Mouse (Mus musculus) limb, embryonic 11.5 days (tissue): ENCODE data around the gene Rabggtb. TPM values are rescaled to one million over a fixed set of nuclear protein-coding genes. Genes with fewer than 3 reads are reported as not detected.

Experiments used
- ATAC-seq: fragments of 200-750 bp; cut with Nextera tagmentation; 2 replicates; pipeline ENCODE4 v1.8.0; 2017; ENCODE audit warnings: low read depth; ENCODE audit not compliant: insufficient number of reproducible peaks, low FRiP score, low TSS enrichment
- DNase-seq: peaks from one replicate; pipeline ENCODE4 v3.0.0-alpha.2; 2015; ENCODE audit warnings: low spot score
- H3K27ac ChIP-seq: fragments of 300-500 bp; sonication (generic); replicated peaks from 2 replicates; pipeline ENCODE4 v1.5.1; 2014; ENCODE audit warnings: low read depth, mild to moderate bottlenecking, low read length
- H3K27me3 ChIP-seq: fragments of 300-500 bp; sonication (generic); 2 replicates; pipeline ENCODE4 v1.6.1; 2014; ENCODE audit warnings: mild to moderate bottlenecking, low read length, mixed read lengths; ENCODE audit not compliant: control insufficient read depth, insufficient read depth
- H3K36me3 ChIP-seq: fragments of 300-500 bp; sonication (generic); 2 replicates; pipeline ENCODE4 v1.6.1; 2014; ENCODE audit warnings: mild to moderate bottlenecking, low read length, moderate library complexity, mixed read lengths; ENCODE audit not compliant: control insufficient read depth, insufficient read depth
- H3K4me1 ChIP-seq: fragments of 300-500 bp; sonication (generic); 2 replicates; pipeline ENCODE4 v1.6.1; 2014; ENCODE audit warnings: low read length, mixed read lengths; ENCODE audit not compliant: control insufficient read depth, insufficient read depth
- H3K4me2 ChIP-seq: fragments of 300-500 bp; sonication (generic); 2 replicates; pipeline ENCODE4 v1.6.1; 2014; ENCODE audit warnings: low read depth, mild to moderate bottlenecking, moderate library complexity; ENCODE audit not compliant: severe bottlenecking
- H3K4me3 ChIP-seq: fragments of 300-500 bp; sonication (generic); 2 replicates; pipeline ENCODE4 v1.5.1; 2014; ENCODE audit warnings: low read depth, low read length
- H3K9ac ChIP-seq: fragments of 300-500 bp; sonication (generic); 2 replicates; pipeline ENCODE4 v1.6.1; 2014; ENCODE audit warnings: mild to moderate bottlenecking, low read length
- H3K9me3 ChIP-seq: fragments of 300-500 bp; sonication (generic); 2 replicates; pipeline ENCODE4 v1.6.1; 2016; ENCODE audit warnings: low read length; ENCODE audit not compliant: control insufficient read depth
- WGBS: fragments of 180-500 bp; shearing (Covaris S2); extraction: QIAGEN DNeasy Blood & Tissue Kit; methylation state at CpG from one replicate; pipeline ENCODE4 v1.1.7; 2014; 5-methylcytosine and 5-hydroxymethylcytosine counted together
- polyA plus RNA-seq: library from polyadenylated mRNA; unstranded; fragments of >200 nt; fragmentation: Nextera tagmentation; extraction: Ambion mirVana; gene quantifications from 2 replicates; pipeline ENCODE4 v1.2.1, GENCODE M21; 2014

Gene Rabggtb
- polyA plus RNA-seq, 1 experiment from 2014 or later = 49.5 TPM

GRCm38 (mm10) chr3:153932461-153932860, 19.7 kb upstream of the Rabggtb start:
- ATAC-seq (no peak), DNase-seq (no peak)
- H3K27me3 ChIP-seq = no peaks in the 10 kb centered on the region
- peaks cover 17% of the 10 kb centered on the region for H3K36me3 ChIP-seq
- no peaks in the 10 kb centered on the region for H3K9me3 ChIP-seq
- no peak overlapping the region for H3K27ac ChIP-seq
- no peak overlapping the region for H3K9ac ChIP-seq
- H3K4me2 ChIP-seq = no peak overlapping the region
- 92% methylated on average over 5 of the region's 5 CpGs for WGBS
- H3K4me1 ChIP-seq = no peaks in the 10 kb centered on the region
- H3K4me3 ChIP-seq = no peak overlapping the region

- 93% methylated on average over 11 of the region's 11 CpGs for WGBS
- no peak for ATAC-seq
- H3K36me3 ChIP-seq = peaks cover 17% of the 10 kb centered on the region
These were observed 16.7 kb upstream of the Rabggtb start for GRCm38 (mm10) chr3:153929526-153929925.

GRCm38 (mm10) chr3:153926333-153926732, 13.5 kb upstream of the Rabggtb start:
- H3K4me1 ChIP-seq = no peaks in the 10 kb centered on the region
- no peak overlapping the region for H3K27ac ChIP-seq
- no peaks in the 10 kb centered on the region for H3K9me3 ChIP-seq
- H3K27me3 ChIP-seq = no peaks in the 10 kb centered on the region
- ATAC-seq = no peak
- peaks cover 10% of the 10 kb centered on the region for H3K36me3 ChIP-seq
- H3K4me2 ChIP-seq = no peak overlapping the region
- no peak overlapping the region for H3K9ac ChIP-seq
- DNase-seq = no peak
- no peak overlapping the region for H3K4me3 ChIP-seq
- 90% methylated on average over 7 of the region's 7 CpGs for WGBS

More at GRCm38 (mm10) chr3:153929526-153929925, 16.7 kb upstream of the Rabggtb start:
- Histone ChIP-seq H3K27me3 (no peaks in the 10 kb centered on the region), H3K4me2 (no peak overlapping the region), H3K27ac (no peak overlapping the region), H3K4me3 (no peak overlapping the region), H3K9me3 (no peaks in the 10 kb centered on the region), H3K4me1 (no peaks in the 10 kb centered on the region), H3K9ac (no peak overlapping the region)
- DNase-seq = no peak

- DNase-seq (no peak), ATAC-seq (no peak)
- H3K9me3 ChIP-seq = no peaks in the 10 kb centered on the region
- H3K27ac ChIP-seq = no peak overlapping the region
- no peaks in the 10 kb centered on the region for H3K27me3 ChIP-seq
- H3K9ac ChIP-seq = no peak overlapping the region
- WGBS = 93% methylated on average over 10 of the region's 10 CpGs
- H3K4me1 ChIP-seq = no peaks in the 10 kb centered on the region
- 0 out of 2 replicates have a peak, but pooled peaks cover 2% of the 10 kb centered on the region for H3K36me3 ChIP-seq
- H3K4me2 ChIP-seq = no peak overlapping the region
- H3K4me3 ChIP-seq = no peak overlapping the region
These were observed 8.5 kb upstream of the Rabggtb start for GRCm38 (mm10) chr3:153921147-153921910.

GRCm38 (mm10) chr3:153917200-153917599, 4.4 kb upstream of the Rabggtb start:
- no peaks in the 10 kb centered on the region for H3K9me3 ChIP-seq
- no peak overlapping the region for H3K4me2 ChIP-seq
- ATAC-seq = no peak
- no peak overlapping the region for H3K27ac ChIP-seq
- no peaks in the 10 kb centered on the region for H3K27me3 ChIP-seq
- WGBS = 3% methylated on average over 1 of the region's 1 CpGs
- H3K36me3 ChIP-seq = no peaks in the 10 kb centered on the region
- no peak overlapping the region for H3K9ac ChIP-seq
- H3K4me3 ChIP-seq = no peak overlapping the region
- DNase-seq = no peak
- no peaks in the 10 kb centered on the region for H3K4me1 ChIP-seq

GRCm38 (mm10) chr3:153913510-153914243, 868 bp upstream of the Rabggtb start:
- H3K9me3 ChIP-seq = no peaks in the 10 kb centered on the region
- DNase-seq = no peak
- 54% methylated on average over 6 of the region's 6 CpGs for WGBS

GRCm38 (mm10) chr3:153911882-153912440, 848 bp downstream of the Rabggtb start:
- ATAC-seq (no peak), DNase-seq (no peak)
- Histone ChIP-seq H3K27ac (peak overlapping the region; percentile 68; the same call in 1 of the 2 replicates), H3K4me1 (peaks cover 11% of the 10 kb centered on the region), H3K9me3 (no peaks in the 10 kb centered on the region), H3K4me2 (peak overlapping the region; percentile 68), H3K9ac (peak overlapping the region; percentile 98), H3K4me3 (peak overlapping the region; percentile 90), H3K27me3 (no peaks in the 10 kb centered on the region), H3K36me3 (peaks cover 30% of the 10 kb centered on the region)
- WGBS = 4% methylated on average over 12 of the region's 12 CpGs

More at GRCm38 (mm10) chr3:153913510-153914243, 868 bp upstream of the Rabggtb start:
- Histone ChIP-seq H3K27me3 (no peaks in the 10 kb centered on the region), H3K36me3 (peaks cover 22% of the 10 kb centered on the region), H3K4me1 (peaks cover 11% of the 10 kb centered on the region), H3K9ac (no peak overlapping the region), H3K27ac (no peak overlapping the region), H3K4me3 (no peak overlapping the region), H3K4me2 (peak overlapping the region; percentile 68; the same call in 1 of the 2 replicates)
- no peak for ATAC-seq

- peak overlapping the region; percentile 98 for H3K9ac ChIP-seq
- peaks cover 11% of the 10 kb centered on the region for H3K4me1 ChIP-seq
- H3K36me3 ChIP-seq = peaks cover 36% of the 10 kb centered on the region
- ATAC-seq (no peak), DNase-seq (no peak)
- no peak overlapping the region for H3K27ac ChIP-seq
- H3K4me2 ChIP-seq = peak overlapping the region; percentile 68
- H3K4me3 ChIP-seq = peak overlapping the region; percentile 90
- no peaks in the 10 kb centered on the region for H3K27me3 ChIP-seq
- H3K9me3 ChIP-seq = no peaks in the 10 kb centered on the region
- WGBS = 54% methylated on average over 8 of the region's 8 CpGs
These were observed 1.5 kb downstream of the Rabggtb start for GRCm38 (mm10) chr3:153911197-153911881.
